Mouse (Mus musculus): Measurements from ENCODE around the gene Pik3r5.

- TF ChIP-seq CTCF (IDR thresholded peaks at IDR 0.05; ENCODE audit: low read depth, low read length) (no peak), POLR2A (IDR thresholded peaks at IDR 0.05; ENCODE audit: extremely low read depth, insufficient read depth, low read length) (no peak)
These were observed 47.3 kb upstream of the Pik3r5 start for GRCm38 (mm10) chr11:68384592-68385020.
